Mouse (Mus musculus) thymus, postnatal 4 days (tissue): ENCODE measurements around the gene Wdr89.
"Not testable (repeated sequence)": the region's sequence is repeated elsewhere in the genome, so short reads cannot be mapped to it uniquely, and the experiment has no call there.

Source experiments
- DNase-seq: peaks from one replicate; pipeline ENCODE4 v3.0.0; 2021

Gene Wdr89

GRCm38 (mm10) chr12:75669258-75670106 is at the start of gene Wdr89:
Gene Wdr89 (minus strand): TSS chr12:75669537.
- peak; percentile 98 for DNase-seq

- DNase-seq: no peak
Observed at GRCm38 (mm10) chr12:75713596-75713995, 44.3 kb upstream of the Wdr89 start.

GRCm38 (mm10) chr12:75712905-75713304 is 43.6 kb upstream of the Wdr89 start:
- DNase-seq: not testable (repeated sequence)

- no peak for DNase-seq
Observed at GRCm38 (mm10) chr12:75710596-75711376, 41.4 kb upstream of the Wdr89 start.

GRCm38 (mm10) chr12:75709506-75709905 is 40.2 kb upstream of the Wdr89 start:
- DNase-seq: no peak

GRCm38 (mm10) chr12:75706670-75707069 is 37.3 kb upstream of the Wdr89 start:
- DNase-seq: no peak

GRCm38 (mm10) chr12:75702739-75703122 is 33.4 kb upstream of the Wdr89 start:
- no peak for DNase-seq

- no peak for DNase-seq
Observed at GRCm38 (mm10) chr12:75702084-75702738, 32.9 kb upstream of the Wdr89 start.

GRCm38 (mm10) chr12:75701173-75702083 is 32.1 kb upstream of the Wdr89 start:
- no peak for DNase-seq

- peak; percentile 41 for DNase-seq
Observed at GRCm38 (mm10) chr12:75698692-75699091, 29.4 kb upstream of the Wdr89 start.

- not testable (repeated sequence) for DNase-seq
Observed at GRCm38 (mm10) chr12:75695845-75696244, 26.5 kb upstream of the Wdr89 start.

- no peak for DNase-seq
Observed at GRCm38 (mm10) chr12:75689003-75689402, 19.7 kb upstream of the Wdr89 start.

GRCm38 (mm10) chr12:75687314-75687713 is 18.0 kb upstream of the Wdr89 start:
- no peak for DNase-seq

GRCm38 (mm10) chr12:75684026-75684425 is 14.7 kb upstream of the Wdr89 start:
- not testable (repeated sequence) for DNase-seq

- DNase-seq: no peak
Observed at GRCm38 (mm10) chr12:75683598-75683997, 14.3 kb upstream of the Wdr89 start.

GRCm38 (mm10) chr12:75682842-75683241 is 13.5 kb upstream of the Wdr89 start:
- DNase-seq: no peak

GRCm38 (mm10) chr12:75681101-75681500 is 11.8 kb upstream of the Wdr89 start:
- DNase-seq: no peak

- DNase-seq: no peak
Observed at GRCm38 (mm10) chr12:75678393-75678792, 9.1 kb upstream of the Wdr89 start.

GRCm38 (mm10) chr12:75672630-75673029 is 3.3 kb upstream of the Wdr89 start:
- no peak for DNase-seq

GRCm38 (mm10) chr12:75671759-75672315 is 2.5 kb upstream of the Wdr89 start:
- peak; percentile 22 for DNase-seq

- DNase-seq: no peak
Observed at GRCm38 (mm10) chr12:75670611-75671010, 1.3 kb upstream of the Wdr89 start.

- no peak for DNase-seq
Observed at GRCm38 (mm10) chr12:75668916-75669257, 450 bp downstream of the Wdr89 start.
